Mouse (Mus musculus): ENCODE measurements around the gene Pctp.

Pctp gene

GRCm38 (mm10) chr11:90007791-90008531, 5.3 kb upstream of the Pctp start:
- no peak for DNase-seq (ENCODE audit: low spot score)

GRCm38 (mm10) chr11:90006111-90006510, 3.4 kb upstream of the Pctp start:
- DNase-seq (ENCODE audit: low spot score) = no peak

GRCm38 (mm10) chr11:90003386-90003785, 692 bp upstream of the Pctp start:
- no peak for DNase-seq (ENCODE audit: low spot score)

GRCm38 (mm10) chr11:90002987-90003348, 274 bp upstream of the Pctp start:
- no peak for DNase-seq (ENCODE audit: low spot score)

DNA sequence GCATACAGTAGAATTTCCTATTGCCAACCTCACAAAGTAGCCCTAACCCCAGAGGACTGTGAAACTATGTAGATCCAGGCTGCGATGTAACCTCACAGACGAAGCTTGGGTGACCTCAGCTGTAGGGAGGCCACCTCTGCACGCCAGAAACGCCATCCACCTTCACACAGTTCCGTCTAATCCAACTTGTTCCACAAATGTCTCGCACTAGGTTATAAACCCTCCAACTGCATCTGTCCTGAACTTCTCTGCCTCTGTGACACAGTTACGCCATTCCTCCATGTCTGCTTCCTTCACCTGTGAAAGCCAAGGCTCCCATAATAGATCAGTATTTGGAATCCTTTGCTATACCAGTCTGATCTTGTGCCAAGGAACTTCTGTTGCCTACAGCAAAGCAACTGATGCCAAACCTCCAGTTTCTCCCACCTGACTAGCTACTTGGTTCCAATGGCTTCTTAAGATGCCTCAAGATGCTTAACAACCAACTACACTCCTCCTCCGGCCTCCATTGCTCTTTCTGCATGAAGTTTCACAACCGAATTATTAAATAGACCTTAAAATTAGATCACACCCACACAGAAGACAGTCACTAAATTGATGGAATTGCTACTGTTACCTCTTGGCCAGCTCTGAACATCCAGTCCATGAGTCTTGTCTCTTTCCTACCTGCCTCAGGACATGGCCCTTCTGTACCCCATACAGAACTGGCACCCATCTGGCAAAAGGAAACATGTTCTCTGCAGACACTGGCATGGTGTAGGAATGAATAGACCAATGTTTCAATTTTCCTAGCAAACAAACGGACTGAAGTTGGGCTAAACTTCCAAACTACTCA, 1.1 kb downstream of the Pctp start:
- DNase-seq (ENCODE audit: low spot score) = no peak

GRCm38 (mm10) chr11:90000666-90001065, 2.0 kb downstream of the Pctp start:
- DNase-seq (ENCODE audit: low spot score) = no peak

- DNase-seq (ENCODE audit: low spot score) = no peak
These were observed 3.5 kb downstream of the Pctp start for GRCm38 (mm10) chr11:89998996-89999770.

DNA sequence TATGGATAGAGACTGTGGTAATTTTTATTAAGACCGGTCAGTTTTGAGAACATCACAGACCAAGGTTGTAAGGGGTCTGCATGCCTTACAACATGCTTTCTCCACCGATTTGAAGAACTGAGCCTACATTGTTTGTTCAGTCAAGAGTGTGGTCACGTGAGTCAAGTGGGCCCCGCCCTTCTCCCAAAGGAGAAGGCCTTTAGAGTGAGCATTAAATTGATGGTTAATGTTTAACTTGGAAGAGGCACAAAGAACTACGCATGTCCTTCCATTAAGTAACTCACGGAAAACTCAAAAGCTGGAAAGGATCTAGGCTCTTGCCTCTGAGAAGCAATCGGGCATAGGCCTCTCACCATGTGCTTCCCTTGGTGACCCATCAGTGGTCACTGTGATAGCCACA, 5.8 kb downstream of the Pctp start:
- no peak for DNase-seq (ENCODE audit: low spot score)

DNA sequence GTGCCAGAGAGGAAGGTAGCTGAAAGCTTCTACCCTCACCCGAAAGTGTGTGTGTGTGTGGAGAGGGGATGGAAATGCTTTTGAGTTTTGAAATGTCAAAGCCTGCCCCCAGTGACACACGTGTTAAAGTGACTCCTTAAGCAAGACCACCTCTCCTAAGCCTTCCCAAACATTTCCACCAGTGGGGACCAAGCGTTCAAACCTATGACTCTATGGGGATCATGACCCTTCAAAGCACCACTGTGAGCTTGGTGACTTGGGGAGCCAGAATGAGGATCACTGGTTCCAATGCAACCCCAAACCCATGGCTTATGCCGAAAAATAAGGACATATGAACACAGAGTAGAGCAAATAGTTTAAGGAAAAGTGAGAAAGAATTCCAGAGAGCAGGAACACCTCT, 6.3 kb downstream of the Pctp start:
- no peak for DNase-seq (ENCODE audit: low spot score)

- DNase-seq (ENCODE audit: low spot score) = no peak
These were observed 7.1 kb downstream of the Pctp start for GRCm38 (mm10) chr11:89995596-89995995.

- DNase-seq (ENCODE audit: low spot score) = no peak
These were observed 8.0 kb downstream of the Pctp start for GRCm38 (mm10) chr11:89994706-89995105.

DNA sequence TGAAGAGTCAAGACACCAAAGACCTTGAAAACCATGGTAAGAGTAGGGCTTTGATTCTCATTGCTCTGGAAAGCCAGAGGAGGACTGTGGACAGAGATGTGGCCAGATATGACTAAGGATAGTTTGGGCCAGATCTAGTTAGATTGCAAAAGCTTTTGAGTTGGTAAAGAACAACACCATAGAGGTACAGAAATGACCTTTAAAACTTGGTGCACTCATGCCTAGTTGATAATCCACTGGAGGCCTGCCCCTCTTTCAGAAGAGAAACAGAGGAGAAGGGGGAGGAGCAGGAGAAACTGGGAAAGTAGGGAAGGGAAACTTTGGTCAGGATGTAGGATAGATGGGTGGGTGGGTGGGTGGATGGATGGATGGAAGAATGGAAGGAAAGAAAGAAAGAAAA, 11.0 kb downstream of the Pctp start:
- DNase-seq (ENCODE audit: low spot score) = no peak

- DNase-seq (ENCODE audit: low spot score) = peak; percentile 74
These were observed 13.6 kb downstream of the Pctp start for GRCm38 (mm10) chr11:89988936-89989589.

- DNase-seq (ENCODE audit: low spot score) = no peak
These were observed 16.2 kb downstream of the Pctp start for GRCm38 (mm10) chr11:89986516-89986915.

GRCm38 (mm10) chr11:89985200-89986187, 17.2 kb downstream of the Pctp start:
- no peak for DNase-seq (ENCODE audit: low spot score)

DNA sequence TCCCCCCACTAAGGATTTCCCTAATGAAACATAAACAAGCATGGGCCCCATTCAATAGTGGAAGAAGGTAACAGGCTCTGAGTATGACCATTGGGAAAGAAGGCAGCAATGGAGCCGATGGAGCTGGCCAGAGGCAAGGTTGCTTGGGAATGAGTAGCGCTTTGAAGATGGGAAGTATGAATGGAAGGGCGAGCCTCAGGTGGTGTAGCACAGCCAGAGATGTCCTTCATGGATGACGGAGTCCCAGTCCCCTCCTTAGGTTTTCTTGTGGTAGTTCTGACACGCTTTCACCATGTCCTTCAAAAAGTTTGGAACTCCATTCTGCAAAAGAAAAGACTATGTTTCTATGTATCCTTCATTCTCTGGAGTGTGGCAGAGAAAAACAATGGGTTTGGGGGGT, 18.3 kb downstream of the Pctp start:
- DNase-seq (ENCODE audit: low spot score) = no peak

DNA sequence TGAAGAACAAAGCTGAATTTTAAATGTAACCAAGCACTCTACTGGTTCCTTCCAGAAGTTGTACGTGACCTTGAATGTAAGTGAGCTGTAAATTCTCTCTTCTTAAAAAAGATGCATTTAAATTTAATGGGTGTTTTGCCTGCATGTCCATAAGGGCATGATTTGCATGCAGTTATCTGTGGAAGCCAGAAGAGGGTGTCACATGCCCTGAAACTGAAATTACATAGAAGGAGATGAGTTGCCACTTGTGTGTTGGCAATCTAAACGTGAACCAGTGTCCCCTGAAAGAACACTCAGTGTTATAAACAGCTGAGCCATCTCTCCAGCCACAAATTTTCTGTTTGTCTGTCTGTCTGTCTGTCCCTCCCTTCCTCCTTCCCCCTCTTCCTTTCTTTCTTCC, 19.8 kb downstream of the Pctp start:
- DNase-seq (ENCODE audit: low spot score) = no peak

- DNase-seq (ENCODE audit: low spot score) = no peak
These were observed 22.6 kb downstream of the Pctp start for GRCm38 (mm10) chr11:89980106-89980505.

GRCm38 (mm10) chr11:89978914-89979818, 23.5 kb downstream of the Pctp start:
- DNase-seq (ENCODE audit: low spot score) = no peak

DNA sequence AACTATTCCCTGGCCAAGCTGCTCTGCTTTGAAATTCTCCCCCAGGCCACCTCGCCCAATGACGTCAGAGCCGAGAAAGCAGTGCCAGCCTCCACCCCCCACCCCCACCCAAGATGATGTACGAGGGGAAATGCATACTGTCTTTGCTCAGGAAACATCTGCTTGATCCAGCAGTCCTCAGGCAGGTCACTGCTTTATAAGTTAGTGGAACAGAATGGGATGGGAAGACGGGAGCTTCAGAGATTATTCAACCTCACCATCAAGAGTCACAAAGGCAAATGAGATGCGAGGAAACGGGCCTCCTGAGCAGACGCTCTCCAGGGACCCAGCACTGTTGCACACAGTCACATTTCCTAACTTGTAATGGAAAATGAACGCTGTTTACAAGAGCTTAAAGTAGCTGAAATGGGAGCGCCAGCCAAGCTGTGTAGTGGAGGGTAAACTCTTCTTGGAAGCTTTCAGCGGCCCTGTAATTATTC, 24.3 kb downstream of the Pctp start:
- DNase-seq (ENCODE audit: low spot score) = peak; percentile 39

All from urinary bladder, postnatal 14 days (tissue).